Mouse (Mus musculus) stomach, embryonic 14.5 days (tissue): Measurements from ENCODE around the gene Wfdc6b. TPM values are rescaled to one million over a fixed set of nuclear protein-coding genes. Genes with fewer than 3 reads are reported as not detected.
"Not testable (repeated sequence)": the region's sequence is repeated elsewhere in the genome, so short reads cannot be mapped to it uniquely, and the experiment has no call there.

Experiments
- ATAC-seq: fragments of 200-750 bp; cut with Nextera tagmentation; 2 replicates; pipeline ENCODE4 v1.8.0; 2017; ENCODE audit warnings: low read depth, moderate TSS enrichment; ENCODE audit not compliant: insufficient number of reproducible peaks, insufficient read depth, low FRiP score
- H3K27ac ChIP-seq: fragments of 300-500 bp; sonication (generic); 2 replicates; pipeline ENCODE4 v1.5.1; 2014; ENCODE audit warnings: mild to moderate bottlenecking, low read length, moderate library complexity, mixed read lengths
- H3K27me3 ChIP-seq: fragments of 300-500 bp; sonication (generic); 2 replicates; pipeline ENCODE4 v1.6.1; 2014; ENCODE audit warnings: low read length, control low read depth, mixed read lengths; ENCODE audit not compliant: control insufficient read depth, insufficient read depth
- H3K36me3 ChIP-seq: fragments of 300-500 bp; sonication (generic); 2 replicates; pipeline ENCODE4 v1.6.1; 2014; ENCODE audit warnings: mild to moderate bottlenecking, control low read depth, low read length, moderate library complexity, mixed read lengths; ENCODE audit not compliant: control insufficient read depth, insufficient read depth
- H3K4me1 ChIP-seq: fragments of 300-500 bp; sonication (generic); 2 replicates; pipeline ENCODE4 v1.6.1; 2014; ENCODE audit warnings: low read length, control low read depth, mixed read lengths; ENCODE audit not compliant: control insufficient read depth, insufficient read depth
- H3K4me2 ChIP-seq: fragments of 300-500 bp; sonication (generic); replicated peaks from 2 replicates; pipeline ENCODE4 v1.6.1; 2014; ENCODE audit warnings: low read depth, low read length, control low read depth
- H3K4me3 ChIP-seq: fragments of 300-500 bp; sonication (generic); 2 replicates; pipeline ENCODE4 v1.5.1; 2014; ENCODE audit warnings: low read depth, low read length, control low read depth
- H3K9ac ChIP-seq: fragments of 300-500 bp; sonication (generic); replicated peaks from 2 replicates; pipeline ENCODE4 v1.6.1; 2014; ENCODE audit warnings: low read depth, mild to moderate bottlenecking, control low read depth, low read length, moderate library complexity, mixed read lengths
- H3K9me3 ChIP-seq: fragments of 300-500 bp; sonication (generic); 2 replicates; pipeline ENCODE4 v1.6.1; 2016; ENCODE audit warnings: low read depth, low read length, control low read depth; ENCODE audit not compliant: control insufficient read depth
- WGBS: fragments of 180-500 bp; shearing (Covaris S2); extraction: QIAGEN DNeasy Blood & Tissue Kit; methylation state at CpG from one replicate; pipeline ENCODE4 v1.1.7; 2014; 5-methylcytosine and 5-hydroxymethylcytosine counted together
- polyA plus RNA-seq: library from polyadenylated mRNA; unstranded; fragments of >200 nt; fragmentation: Nextera tagmentation; extraction: Ambion mirVana; gene quantifications from 2 replicates; pipeline ENCODE4 v1.2.1, GENCODE M21; 2014

Wfdc6b gene
- polyA plus RNA-seq, result not detected in 2 replicates

DNA sequence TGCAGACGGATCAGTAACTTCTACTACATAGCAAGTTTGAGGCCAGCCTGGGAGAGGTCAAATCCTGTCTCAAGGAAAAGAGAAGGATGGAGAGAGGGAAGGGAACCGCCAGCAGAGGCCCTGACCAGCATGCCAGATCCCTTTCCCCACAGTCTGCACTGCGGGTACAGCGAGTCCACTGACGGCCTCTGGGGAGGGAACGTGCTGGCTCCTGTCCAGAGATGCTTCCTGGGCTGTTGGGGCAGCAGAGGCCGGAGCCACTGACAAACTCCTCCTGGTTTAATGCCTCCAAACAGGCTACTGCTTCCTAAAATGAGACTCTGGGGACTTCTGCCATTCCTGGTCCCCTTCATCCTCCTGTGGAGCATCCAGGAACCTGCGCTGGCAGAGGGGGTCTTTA, at the start of gene Wfdc6b, which contains the start of gene Wfdc8:
TSS of gene Wfdc6b (plus strand) at position 52 of the 400 bp plus-strand sequence.
TSS of gene Wfdc8 (minus strand) at position 156 of the 400 bp plus-strand sequence.
- not testable (repeated sequence) for H3K4me1 ChIP-seq, H3K4me3 ChIP-seq, H3K4me2 ChIP-seq, H3K9me3 ChIP-seq, ATAC-seq, H3K36me3 ChIP-seq, H3K9ac ChIP-seq, H3K27ac ChIP-seq, H3K27me3 ChIP-seq
- WGBS, result 42% methylated on average over 8 of the region's 8 CpGs

DNA sequence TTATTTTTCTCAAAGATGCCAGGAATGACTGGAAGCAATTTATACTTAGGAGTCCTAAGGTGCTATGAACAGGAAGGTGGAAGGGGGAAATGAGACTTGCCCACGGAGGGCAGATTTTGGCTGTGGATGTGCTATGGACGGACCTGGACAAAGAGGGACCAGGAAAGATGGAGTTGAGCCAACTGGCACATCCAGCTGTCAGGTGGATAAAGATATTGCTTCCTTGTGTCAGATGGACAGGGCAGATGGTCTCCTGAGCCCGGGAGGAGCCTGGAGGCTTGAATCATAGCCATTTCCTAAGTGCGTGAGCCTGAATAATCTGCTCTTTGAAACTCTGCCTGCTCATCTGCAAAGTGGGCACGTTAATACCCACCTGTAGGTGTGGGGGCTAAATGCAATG, 49.0 kb upstream of the Wfdc6b start:
- Histone ChIP-seq H3K4me3 (no peak overlapping the region), H3K27me3 (no peaks in the 10 kb centered on the region), H3K9me3 (no peaks in the 10 kb centered on the region), H3K27ac (no peak overlapping the region), H3K36me3 (no peaks in the 10 kb centered on the region), H3K4me2 (peak overlapping the region; percentile 66), H3K4me1 (0 out of 2 replicates have a peak, but pooled peaks cover 8% of the 10 kb centered on the region), H3K9ac (0 out of 2 replicates have a peak overlapping the region, but pooled peaks have one; percentile 63)
- ATAC-seq, result no peak
- WGBS, result 75% methylated on average over 5 of the region's 5 CpGs

DNA sequence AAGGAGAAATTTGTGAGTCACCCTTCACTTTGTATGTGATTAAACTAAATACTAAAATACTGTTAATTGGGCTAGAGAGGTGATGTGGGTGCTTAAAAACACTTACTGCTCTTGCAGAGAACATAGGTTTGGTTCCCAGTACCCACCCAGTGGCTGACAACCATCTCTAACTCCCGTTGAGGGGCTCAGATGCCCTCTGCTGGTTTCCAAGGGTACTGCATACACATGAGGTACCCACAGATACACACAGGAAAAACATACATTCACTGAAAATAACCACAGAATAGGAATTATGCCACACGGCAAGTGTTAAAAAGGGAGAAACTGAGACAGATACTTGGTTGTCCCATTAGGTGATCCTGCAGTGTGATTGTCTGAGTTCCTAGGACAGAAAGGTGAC, 46.3 kb upstream of the Wfdc6b start:
- no peak overlapping the region for H3K27ac ChIP-seq
- WGBS, result 86% methylated on average over 2 of the region's 2 CpGs
- no peaks in the 10 kb centered on the region for H3K9me3 ChIP-seq
- H3K36me3 ChIP-seq, result no peaks in the 10 kb centered on the region
- no peak overlapping the region for H3K9ac ChIP-seq
- 0 out of 2 replicates have a peak, but pooled peaks cover 8% of the 10 kb centered on the region for H3K4me1 ChIP-seq
- H3K4me2 ChIP-seq, result no peak overlapping the region
- ATAC-seq, result no peak
- H3K27me3 ChIP-seq, result no peaks in the 10 kb centered on the region
- H3K4me3 ChIP-seq, result no peak overlapping the region

DNA sequence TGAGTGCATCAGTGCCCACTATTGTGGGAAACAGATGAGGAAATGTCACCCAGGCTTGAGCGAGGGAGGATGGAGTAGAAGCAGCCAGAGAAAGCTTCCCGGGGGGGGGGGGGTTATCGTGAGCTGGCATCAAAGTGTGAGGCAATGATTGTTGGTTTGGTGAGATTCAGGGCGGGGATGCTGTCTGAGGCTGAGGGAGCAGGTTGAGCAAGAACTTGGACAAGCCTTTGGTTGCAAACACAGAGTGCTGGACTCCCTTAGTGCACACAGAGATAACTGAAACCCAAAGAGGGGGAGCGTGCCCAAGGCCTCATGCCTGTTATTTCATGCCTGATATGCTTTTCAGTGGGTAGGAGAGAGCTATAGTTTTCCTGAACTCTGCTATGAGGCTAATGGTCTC, 45.9 kb upstream of the Wfdc6b start:
- Histone ChIP-seq H3K27me3 (no peaks in the 10 kb centered on the region), H3K4me1 (0 out of 2 replicates have a peak, but pooled peaks cover 8% of the 10 kb centered on the region), H3K4me2 (no peak overlapping the region), H3K4me3 (no peak overlapping the region), H3K9ac (no peak overlapping the region), H3K27ac (no peak overlapping the region), H3K9me3 (no peaks in the 10 kb centered on the region), H3K36me3 (no peaks in the 10 kb centered on the region)
- 79% methylated on average over 5 of the region's 5 CpGs for WGBS
- no peak for ATAC-seq

DNA sequence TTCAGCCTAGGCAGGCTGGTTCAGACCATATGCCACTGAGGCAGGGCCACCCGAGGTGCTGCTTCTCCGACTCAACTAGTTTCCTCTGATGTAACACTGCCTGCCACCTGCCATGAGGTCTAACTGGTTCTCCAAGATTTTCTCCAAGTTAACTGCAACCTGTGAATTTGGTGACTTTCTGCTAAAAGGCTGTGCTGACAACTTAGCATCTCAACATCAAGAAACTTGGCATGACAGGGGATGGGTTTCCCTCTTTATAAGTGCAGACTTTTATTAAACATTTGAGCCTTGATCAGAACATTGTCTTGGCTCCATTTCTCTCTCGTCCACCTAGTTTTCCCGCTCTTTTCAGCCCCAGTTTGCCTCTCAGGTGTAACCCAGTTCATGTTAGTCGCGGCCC, 40.0 kb upstream of the Wfdc6b start, which contains the start of gene Spint3:
TSS of gene Spint3 (minus strand) at position 101 of the 400 bp plus-strand sequence.
- H3K27ac ChIP-seq, H3K4me2 ChIP-seq, H3K27me3 ChIP-seq, H3K4me1 ChIP-seq, H3K9me3 ChIP-seq, H3K9ac ChIP-seq, ATAC-seq, H3K4me3 ChIP-seq, H3K36me3 ChIP-seq: not testable (repeated sequence)
- 80% methylated on average over 6 of the region's 6 CpGs for WGBS

DNA sequence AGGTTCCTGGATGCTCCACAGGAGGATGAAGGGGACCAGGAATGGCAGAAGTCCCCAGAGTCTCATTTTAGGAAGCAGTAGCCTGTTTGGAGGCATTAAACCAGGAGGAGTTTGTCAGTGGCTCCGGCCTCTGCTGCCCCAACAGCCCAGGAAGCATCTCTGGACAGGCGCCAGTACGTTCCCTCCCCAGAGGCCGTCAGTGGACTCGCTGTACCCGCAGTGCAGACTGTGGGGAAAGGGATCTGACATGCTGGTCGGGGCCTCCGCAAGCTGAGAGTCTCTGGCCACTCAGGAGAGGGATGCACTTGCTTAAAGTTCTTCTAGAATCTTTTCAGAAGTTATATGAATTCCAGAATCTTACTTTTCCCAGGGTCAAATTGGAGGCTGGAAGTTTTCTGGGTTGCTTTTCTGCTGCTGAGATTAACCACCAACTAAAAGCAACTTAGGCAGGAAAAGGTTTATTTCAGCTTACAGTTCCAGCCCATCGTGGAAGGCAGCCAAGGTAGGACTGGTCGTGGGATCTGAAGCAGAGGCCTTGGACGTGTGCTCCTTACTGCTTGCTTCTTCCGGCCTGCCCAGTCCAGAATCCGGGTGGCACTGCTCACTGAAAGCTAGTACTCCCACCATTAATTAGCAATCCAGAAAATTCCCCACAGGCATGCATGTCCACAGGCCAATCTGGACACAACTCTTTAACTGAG, 28.1 kb upstream of the Wfdc6b start, which contains the start of gene Wfdc6a:
TSS of gene Wfdc6a (minus strand) at position 423 of the 701 bp plus-strand sequence.
- 42% methylated on average over 13 of the region's 13 CpGs for WGBS

DNA sequence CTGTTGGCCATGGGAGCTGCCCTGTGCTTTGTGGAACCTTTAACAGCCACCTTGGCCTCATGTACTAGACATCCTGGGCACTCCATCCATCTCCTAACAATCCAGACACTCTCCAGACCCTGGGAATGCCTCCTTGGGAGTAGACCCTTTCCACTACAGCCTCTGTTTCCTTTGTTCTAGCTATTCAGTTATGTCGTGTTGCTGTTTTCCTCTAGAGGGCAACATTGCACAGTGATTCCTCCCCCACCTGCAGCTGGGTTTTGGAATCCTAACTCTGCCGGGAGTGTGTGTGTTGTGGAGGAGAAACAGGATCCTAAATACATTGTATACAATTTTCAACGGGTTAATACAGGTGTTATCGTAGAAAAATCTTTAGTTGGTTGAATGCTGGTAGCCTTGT, 21.3 kb upstream of the Wfdc6b start:
- H3K27me3 ChIP-seq, result no peaks in the 10 kb centered on the region
- 7% methylated on average over 4 of the region's 4 CpGs for WGBS
- peak; percentile 63; the same call in 1 of the 2 replicates for ATAC-seq
- no peak overlapping the region for H3K4me2 ChIP-seq
- H3K4me1 ChIP-seq, result no peaks in the 10 kb centered on the region
- no peak overlapping the region for H3K27ac ChIP-seq
- H3K9ac ChIP-seq, result no peak overlapping the region
- no peaks in the 10 kb centered on the region for H3K9me3 ChIP-seq
- no peaks in the 10 kb centered on the region for H3K36me3 ChIP-seq
- H3K4me3 ChIP-seq, result no peak overlapping the region

More for the DNA sequence above, 28.1 kb upstream of the Wfdc6b start, which contains the start of gene Wfdc6a:
- H3K4me2 ChIP-seq, H3K9ac ChIP-seq, H3K9me3 ChIP-seq, ATAC-seq, H3K4me1 ChIP-seq, H3K4me3 ChIP-seq, H3K27me3 ChIP-seq, H3K36me3 ChIP-seq: not testable (repeated sequence)
- peak within 1 kb of the TSS; percentile 18; the same call in 1 of the 2 replicates for H3K27ac ChIP-seq

DNA sequence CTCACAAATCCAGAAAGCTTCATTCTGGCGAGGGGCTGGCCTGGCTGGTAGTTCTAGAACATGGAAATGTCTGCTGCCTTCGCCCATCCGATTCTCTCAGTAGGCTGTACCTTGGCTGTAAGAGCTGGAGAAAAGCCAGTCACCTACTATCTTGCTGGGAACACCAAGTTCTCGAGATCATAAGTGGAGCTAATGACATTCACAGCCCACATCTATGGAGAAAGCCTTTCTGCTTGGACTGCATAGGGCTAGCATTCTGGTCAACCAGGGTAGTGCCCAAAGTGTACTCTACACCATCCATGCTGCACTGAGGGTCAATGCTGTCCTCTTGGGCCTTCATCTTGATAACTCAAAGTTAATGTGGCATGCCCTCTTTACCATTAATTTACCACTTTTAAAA, 19.8 kb upstream of the Wfdc6b start, which contains the start of gene Eppin:
TSS of gene Eppin (minus strand) at position 101 of the 400 bp plus-strand sequence.
- 85% methylated on average over 4 of the region's 4 CpGs for WGBS
- ATAC-seq, result no peak
- no peak within 1 kb of the TSS for H3K27ac ChIP-seq

More for the DNA sequence above, 19.8 kb upstream of the Wfdc6b start, which contains the start of gene Eppin:
- Histone ChIP-seq H3K36me3 (no peaks in the 10 kb centered on the region), H3K4me2 (no peak within 1 kb of the TSS), H3K27me3 (no peaks in the 10 kb centered on the region), H3K4me1 (no peaks in the 10 kb centered on the region), H3K9ac (no peak within 1 kb of the TSS), H3K4me3 (no peak within 1 kb of the TSS), H3K9me3 (no peaks in the 10 kb centered on the region)
